Mouse (Mus musculus) mesoderm, embryonic 11.5 days (tissue): ENCODE measurements at regions not wholly inside any gene's neighbourhood (a gene's known extent, or its start where the extent isn't known, plus 50 kb on each side); places are given as distances from the start of the nearest gene placed in this dataset.
A peak's percentile ranks its signal among the peaks of the same experiment; 100 is the strongest.

Experiments
- DNase-seq: peaks from one replicate; pipeline ENCODE4 v3.0.0-alpha.2; 2012; ENCODE audit warnings: low read depth, low spot score

DNA sequence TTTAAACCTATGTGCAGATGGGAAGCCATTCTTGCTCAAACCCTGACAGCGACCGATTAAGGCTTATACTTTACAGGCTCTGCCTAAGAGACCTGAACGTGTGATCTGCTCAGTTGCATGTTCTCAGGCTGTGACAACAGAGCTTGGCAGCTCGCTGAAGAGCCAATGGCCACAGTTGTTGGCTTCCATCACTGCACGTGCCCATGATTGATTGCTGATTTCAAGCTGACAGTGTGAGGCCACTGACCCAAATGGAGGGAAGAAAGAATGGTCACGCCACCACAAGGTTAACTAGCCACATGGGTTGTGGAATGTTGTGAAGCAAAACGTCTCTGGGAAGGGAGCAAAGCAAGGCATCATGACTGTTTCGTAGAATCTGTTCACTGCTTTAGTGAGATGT lies 303.8 kb downstream of the Gadd45g start:
- DNase-seq = no peak

DNA sequence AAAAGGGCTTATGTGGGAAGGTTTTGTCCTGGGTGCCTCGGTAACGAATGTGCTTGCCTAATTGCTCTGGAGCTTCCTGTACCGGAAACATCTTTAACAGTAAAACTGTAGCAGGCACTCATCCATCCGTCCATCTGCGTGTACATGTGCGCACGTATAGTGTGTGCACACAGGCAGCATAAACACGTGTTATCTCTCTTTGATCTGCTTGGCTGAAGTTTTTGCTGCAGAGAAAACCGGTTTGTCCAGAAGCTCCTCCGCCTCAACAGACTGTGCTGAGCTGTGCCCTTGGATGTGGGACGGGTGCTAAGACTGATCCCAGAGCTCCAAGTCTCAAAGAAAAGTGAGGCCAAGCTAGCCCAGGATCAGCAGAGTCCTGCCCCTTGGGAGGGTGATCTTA lies 305.3 kb downstream of the Gadd45g start:
- no peak for DNase-seq

DNA sequence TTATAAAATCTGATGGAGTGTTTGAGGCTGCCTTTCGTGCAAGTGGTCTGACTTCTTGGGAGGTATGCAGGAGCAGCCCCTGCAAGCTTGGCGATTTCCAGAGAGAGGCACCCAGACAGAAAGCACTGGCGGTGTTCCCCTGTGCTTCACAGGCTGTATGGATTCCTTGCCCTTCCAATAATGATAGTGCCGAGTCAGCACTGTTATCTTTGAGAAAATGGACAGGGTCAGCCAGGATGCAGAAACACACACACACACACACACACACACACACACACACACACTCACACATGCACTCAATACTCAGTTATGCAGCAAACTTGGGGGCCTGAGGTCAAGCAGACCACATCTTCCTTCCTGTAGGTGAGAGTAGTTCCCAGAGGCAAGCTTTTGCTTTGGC lies 305.7 kb downstream of the Gadd45g start:
- DNase-seq = no peak

DNA sequence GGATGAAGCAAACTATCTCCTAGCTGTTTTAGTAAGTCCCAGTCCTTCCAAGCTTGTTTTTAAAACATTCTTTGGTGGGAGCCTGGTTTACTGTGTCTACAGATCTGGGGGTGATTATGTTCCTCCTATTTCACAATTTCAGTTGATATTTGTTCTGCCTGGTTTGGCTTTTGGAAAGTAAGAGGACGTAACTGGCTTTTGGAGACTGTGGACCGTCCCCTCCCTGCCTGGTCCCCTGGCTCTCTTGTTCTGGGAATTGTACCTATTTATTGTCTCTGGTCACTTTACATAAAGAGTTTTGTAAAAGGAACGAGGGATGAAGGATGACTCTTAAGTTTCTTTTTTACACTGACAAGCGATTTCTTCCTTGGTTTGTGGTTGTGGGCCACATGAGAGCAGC lies 306.6 kb downstream of the Gadd45g start:
- no peak for DNase-seq

DNA sequence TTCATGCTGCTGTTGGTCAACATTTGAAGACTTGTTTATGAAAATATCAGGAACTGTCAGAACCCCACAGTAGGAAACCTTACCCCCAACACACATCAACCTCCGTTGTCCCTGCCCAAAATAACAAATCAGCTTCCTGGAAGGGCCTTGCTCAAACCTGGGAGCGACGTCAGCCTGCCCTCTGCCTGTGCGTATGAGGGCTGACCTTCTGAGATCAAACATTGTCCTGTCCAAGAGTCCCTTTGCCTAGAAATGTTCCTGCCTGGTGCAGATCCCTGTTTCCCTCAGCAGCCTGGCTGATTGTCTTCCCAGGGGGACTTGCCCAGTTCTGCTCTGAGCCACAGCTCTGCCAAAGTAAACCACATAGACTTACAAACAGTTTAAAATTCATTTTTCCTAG lies 307.1 kb downstream of the Gadd45g start:
- DNase-seq = no peak

DNA sequence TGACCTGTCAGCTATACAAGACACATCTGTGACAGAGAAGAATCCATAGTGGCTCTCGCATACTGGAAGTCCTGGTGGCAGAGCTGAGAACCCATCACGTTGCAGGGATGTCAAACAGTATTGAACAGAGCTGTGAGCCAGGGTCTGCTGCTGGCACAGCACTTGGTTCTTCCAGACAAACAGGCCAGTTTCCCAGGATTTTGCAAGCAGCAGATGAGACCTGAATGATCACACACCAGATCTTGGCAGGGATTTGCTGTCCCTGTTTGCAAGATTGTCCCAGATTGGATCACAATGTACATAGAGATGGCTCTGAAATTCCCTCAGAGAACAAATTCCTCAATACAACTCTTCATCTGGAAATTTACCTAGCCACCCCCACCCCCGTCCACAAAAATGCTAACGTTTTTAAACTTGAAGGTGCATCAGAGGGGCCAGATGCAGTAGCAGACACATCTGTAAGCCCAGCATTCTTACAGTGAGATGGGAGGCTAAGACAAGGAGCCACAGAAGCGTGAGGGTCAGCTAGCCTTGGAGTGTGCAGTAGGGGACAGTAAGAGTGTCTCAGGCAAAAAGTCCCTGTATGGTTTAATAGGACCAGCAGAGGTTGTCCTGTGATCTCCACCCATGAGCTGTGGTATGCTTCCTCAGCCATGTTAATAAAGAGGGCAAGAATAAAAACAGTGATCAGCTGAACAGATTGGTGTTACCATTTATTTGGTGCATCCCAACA lies 307.8 kb downstream of the Gadd45g start:
- no peak for DNase-seq

DNA sequence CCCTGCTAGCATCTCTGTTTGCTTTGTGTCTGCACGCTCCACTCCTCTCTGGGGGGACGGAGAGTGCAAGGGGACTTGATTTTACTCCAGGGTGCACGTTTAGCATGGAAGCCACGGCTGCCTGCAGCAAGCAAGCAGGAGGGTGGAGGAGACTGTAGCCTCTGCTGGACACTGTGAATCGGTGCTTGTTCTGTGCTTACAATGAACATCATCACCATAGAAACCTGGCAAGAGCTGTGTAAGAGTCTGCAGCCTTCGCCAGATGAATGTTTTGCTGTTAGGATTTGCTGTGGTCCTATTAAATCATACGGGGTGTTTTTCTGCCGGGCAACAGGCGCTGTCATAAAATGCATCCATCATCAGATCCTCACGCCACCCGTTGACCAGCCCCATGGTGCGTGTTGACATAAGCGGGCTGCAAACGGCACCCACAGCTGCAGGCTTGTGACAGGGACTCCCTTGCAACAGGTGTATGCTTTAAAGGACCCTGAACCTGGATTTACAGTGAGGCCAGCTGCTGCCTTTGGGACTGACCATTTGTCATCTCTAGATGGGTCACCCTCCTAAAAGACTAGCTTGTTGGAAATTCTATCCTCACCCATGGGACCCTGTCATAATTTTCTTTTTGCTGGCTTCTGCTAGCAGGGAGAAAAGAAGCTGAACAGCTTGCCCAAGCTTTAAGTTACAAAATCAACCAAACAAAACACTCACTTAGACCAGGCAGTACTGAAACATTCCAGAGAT lies 308.5 kb downstream of the Gadd45g start:
- peak; percentile 54 for DNase-seq

DNA sequence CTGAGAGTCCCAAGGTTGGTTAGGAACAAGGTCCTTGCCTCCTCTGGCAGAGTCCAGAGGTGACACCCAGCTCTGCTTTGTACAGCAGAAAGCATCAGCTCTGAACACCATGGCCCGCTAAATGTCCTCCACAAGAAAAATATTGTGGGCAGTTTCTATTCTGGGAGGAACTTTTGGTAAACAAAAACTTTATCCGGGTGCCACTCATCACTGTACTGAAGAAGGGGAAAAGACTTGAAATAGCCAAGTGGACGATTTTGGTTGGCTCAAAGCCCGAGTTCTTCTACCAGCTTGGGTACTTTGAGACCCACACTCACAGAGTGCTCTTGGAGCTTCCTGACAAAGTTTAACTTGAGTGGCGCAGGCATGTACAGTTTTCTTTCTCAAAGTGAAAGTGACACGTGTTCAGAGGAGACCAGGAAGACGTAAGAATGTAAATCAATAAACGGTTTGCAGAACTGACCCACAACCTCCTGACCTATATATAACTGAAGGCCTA lies 309.2 kb downstream of the Gadd45g start:
- no peak for DNase-seq

DNA sequence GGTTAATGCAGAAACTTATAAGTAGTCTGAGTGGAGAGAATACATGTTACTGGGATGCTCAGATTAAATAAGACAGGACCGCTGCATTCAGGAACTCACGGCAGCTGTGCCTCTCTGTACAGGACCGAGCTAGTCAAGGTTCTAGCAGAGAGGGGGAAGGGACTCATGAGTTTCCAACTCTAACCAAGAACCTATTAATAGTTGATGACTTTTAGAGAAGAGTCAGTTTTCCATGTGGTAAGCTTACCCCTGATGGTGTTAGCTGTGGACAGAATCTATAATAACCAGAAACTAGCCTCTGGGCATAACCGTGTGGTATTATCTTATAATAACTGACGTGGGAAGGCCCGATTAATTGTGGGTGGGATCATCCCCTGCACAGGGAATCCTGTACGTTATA lies 316.2 kb downstream of the Gadd45g start:
- DNase-seq = no peak

DNA sequence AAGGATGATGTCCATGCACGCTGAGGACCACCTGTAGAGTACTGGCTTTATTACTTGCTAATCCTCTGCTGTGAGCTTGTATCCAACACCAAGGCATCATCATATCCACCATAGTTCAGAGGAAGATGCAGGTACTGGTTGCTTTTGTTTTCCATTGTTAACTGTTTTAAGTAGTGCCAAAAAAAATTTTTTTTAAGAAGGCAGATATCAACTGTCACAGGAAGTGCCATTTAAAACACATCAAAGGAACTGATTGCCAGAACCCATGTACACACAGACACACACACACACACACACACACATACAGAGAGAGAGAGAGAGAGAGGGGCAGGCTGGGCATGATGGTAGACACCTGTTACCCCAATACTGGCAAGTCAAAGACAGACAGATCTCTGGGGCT lies 319.1 kb downstream of the Gadd45g start:
- DNase-seq = no peak

DNA sequence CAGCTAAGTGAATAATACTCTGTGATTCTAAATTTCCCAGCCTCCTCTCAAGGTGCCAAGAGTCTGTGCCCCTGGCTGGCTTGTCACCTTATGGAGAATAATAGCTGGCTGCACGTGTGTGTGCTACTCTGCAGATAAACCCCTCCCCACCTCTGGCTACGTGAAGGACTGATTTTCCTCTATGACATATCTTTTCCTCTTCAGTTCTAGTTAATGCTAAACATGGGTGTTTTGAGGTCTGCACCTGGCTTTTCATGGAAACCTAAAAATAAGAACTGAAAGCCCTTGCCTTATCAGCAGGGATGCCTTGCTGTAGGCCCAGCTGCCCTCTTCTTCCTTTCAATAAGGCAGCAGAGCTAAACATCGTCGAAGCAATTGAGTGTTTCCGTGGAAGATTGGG lies 321.5 kb downstream of the Gadd45g start:
- DNase-seq = no peak

DNA sequence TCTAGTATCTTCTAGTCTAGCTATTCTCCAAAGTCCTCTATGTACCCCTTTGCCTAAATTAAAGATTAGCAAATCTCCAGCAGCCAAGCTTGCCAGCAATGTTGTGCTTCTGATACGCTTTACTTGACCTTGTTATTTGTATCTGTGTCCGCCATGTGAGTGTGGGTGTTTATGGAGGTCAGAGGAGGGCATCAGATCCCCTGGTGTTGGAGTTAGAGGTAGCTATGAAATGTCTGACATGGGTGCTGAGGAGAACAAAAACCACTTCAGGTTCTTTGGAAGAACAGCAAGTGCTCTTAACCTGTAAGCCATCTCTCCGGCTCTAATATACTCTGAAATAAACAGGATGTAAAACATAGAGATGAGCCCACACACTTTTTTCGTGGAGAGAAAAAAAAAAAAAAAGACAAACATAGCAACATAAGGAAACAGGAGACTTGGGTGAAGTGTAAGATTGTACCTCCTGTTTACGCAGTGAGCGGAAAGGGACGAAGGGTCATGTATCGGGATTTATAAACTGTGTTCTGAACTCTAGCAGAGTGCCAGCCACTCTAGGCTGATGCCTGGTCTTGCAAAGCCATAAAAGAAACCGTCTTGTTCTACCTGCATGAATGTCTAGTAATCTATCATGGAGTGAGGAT lies 326.3 kb downstream of the Gadd45g start:
- DNase-seq = no peak

DNA sequence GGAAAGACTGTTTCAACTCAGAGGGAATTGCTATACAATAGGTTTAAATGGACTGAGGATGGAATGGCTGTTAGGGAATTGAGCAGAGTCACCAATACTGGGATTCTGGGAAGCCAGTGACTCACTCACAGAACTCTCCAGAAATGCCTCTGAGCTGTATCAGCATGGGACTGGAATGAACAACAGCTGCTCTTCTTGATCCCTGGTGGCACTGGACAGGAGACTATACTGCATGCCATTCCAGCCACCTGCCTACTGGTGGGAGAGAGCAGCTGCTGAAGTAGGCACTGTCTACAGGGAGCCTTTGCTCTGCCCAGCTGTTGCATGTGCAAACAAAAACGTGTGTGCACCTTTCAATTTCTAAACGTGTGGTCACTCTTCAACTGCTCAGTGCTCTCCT lies 329.2 kb downstream of the Gadd45g start:
- no peak for DNase-seq

DNA sequence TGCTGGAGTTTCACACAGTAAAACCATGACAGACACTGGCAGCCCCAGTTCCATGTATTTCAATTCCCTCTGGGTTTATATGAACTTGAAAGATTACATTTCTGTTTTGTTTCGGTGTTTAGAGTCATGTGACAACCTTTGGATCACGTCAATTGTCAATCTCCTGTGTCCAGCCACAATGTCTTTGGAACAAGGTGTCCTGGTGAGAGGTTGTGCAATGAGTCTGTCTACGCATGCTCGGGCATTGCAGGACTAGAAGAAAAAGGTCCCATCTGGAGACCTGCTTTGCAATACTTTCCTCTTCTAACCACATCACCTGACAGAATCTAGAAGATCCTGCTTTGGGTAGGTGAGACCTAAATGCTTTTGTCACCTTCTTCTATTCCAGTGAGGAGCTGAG lies 333.5 kb downstream of the Gadd45g start:
- no peak for DNase-seq

DNA sequence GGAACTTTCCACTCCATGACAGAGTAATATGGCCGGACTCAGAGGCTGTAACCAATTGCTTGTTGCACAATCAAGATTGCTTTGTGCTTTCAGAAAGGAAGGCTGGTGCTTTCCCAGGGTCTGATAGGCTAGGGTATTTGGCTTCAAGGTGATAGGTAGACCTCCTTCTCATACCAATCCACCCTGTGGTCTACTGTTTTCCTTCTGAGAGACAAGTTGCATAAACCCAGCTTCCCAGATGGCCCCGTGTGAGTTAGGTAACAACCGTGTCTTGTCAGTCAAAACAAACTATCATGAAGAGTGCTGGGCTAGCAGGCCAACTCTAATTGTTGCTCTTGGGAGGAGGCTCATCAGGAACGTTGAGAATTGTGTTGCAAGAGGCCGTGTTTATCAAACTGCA lies 337.2 kb downstream of the Gadd45g start:
- DNase-seq = no peak

DNA sequence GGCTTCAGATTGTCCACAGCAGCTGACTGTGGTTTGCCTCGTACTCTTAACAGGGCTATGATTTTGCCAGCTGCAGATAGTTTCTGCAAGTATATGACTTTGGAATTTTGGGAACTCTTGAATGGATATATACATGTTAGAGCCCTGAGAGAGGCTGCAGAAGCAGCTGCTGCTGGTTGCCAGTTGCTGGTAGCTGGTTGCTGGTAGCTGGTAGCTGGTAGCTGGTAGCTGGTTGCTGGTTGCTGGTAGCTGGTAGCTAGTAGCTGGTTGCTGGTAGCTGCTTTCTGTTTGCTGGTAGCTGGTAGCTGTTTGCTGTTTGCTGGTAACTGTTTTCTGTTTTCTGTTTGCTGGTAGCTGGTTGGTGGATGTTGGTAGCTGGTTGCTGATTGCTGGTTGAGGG lies 339.1 kb downstream of the Gadd45g start:
- DNase-seq = no peak

DNA sequence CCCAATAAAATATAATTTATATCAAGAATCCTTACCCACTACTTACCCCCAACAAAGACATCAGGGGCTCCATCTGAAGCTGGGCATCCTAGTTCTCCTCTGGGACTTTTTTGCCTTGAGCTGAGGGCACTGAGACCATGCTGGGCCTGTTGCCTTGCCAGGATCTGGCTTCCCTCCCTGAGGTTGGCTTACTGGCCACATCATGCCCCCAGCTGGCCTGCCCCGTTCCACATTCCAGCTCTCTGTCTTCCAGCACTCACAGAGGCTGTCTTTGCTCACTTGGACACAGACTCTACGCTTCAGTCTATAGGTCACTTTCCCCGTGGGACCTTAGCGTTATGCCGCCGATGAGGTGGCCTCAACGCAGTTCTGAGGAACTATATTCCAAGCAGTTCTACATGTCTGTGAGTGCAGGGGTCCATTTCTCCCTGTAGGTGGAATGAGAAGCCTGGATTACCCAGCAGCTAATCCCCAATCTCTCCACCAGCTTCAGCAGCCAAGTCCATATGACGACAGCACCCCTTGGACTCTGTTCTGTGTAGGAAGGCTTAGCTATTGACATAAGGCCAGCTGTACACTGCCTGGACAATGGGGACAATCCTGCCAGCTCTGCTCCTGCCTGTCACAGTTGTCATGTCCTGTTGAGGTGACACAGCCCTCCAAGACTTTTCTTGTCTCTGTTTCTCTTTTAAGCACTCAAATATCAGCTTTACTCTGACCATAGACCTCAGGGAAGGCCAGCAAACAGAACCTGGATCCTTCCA lies 341.5 kb downstream of the Gadd45g start:
- no peak for DNase-seq

DNA sequence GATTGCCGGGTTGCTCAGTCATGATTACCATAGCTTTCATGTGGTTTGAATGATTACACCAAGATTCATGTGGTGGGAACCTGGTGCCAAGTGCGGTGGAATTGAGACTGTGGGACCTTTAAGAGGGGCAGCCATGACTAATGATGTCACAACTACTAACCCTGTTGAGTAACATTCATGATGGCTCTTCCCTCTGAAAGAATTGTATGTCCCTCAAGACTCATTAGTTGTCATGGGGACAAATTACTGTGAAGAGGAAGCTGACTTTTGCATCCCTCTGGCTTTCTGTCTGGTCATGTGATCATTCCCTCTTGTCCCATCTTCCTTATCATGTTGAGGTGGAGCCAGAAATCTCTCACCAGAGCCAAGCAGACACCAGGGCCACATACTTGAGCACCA lies 342.1 kb downstream of the Gadd45g start:
- DNase-seq = peak; percentile 77

DNA sequence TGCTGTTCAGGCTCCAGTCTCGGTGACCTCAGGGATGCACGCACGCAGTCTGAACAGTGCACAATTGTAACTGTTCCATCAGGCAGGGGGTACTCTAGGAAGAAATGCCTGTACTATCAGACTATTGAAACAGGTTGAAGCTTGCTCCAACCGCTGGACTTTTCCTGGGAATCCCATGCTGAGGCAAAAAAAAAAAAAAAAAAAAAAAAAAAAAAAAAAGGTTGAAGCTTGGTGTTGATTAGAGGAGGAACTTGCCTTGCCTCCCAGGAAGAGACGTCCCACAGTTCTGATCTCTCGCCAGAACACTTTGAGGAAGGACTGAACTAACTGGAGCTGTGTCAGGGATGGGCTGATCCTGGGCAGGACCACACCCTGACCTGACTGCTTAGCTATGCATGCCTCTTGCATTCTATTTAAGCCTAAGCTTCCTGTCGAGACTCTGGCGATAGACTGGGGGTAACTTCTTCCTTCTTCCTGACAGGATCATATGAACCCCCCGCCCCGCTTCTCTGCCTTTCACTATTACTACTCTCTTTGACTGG lies 341.6 kb downstream of the Diras2 start:
- no peak for DNase-seq

DNA sequence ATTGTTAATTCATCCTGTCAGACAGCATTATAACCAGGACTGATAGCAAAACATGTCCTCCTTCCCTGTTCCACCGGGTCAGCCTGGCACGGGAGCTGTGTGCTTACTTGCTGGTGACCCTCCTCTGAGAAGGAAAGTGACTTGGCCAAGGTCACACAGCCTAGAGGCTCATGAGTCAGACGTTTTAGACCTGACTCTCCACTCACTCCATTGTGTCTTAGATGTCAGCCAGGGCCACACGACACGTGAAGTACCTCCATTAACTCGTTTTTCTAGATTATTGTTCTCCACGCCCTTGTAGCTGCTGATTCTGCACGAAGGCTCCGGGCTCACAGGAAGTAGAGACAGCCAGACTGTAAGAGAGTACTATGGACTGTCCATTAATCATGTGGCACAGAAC lies 340.8 kb downstream of the Diras2 start:
- no peak for DNase-seq

DNA sequence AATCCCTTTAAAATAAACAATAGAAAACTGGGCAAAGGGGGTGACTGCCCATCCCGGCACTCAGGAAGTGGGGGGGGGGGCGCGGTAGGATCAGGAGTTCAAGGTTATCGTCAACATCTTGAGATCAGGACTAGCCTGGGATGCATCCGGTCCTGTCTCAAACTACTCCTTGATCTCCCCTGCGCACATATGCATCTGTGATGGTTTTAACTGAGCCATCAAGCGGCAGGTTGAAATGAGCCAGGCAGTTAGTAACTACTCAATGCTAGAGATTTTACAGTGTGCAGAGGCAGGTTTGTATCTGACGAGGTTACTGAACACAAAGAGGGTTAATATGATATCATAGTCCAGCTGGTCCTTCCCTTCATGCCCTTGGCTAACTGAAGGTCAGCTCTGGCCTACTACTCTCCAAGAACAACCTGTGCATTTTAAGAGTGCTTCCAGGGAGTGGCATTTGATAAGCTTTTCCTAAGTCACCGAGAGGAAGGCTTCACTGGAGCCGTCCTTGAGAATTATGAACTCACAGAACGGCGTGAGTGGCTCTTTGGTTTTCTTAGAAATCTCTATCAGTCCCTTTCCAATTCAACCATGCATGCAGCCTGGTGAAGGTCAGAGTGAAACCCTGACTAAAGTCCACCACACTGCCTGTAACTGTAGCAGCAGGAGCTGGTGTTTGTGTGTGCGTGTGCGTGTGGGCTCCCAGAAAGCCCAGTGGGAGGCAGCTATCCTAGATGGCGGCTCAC lies 340.1 kb downstream of the Diras2 start:
- DNase-seq = no peak
